Mouse (Mus musculus): ENCODE results near the gene Tomm7. TPM values are rescaled to one million over a fixed set of nuclear protein-coding genes. Genes with fewer than 3 reads are reported as not detected.

Tomm7 gene
- total RNA-seq, 2 experiments from 2014 or later: 55.3 to 57.3 TPM

Other genes starting within 250 kb of the Tomm7 start
- gene Srpk2, start 159.5 kb downstream of the Tomm7 start, total RNA-seq (2021): 10 to 100 TPM; 22.2 to 30.2 TPM
- 10 to 100 TPM; 10.8 to 11.3 TPM for gene Pus7, start 60.5 kb downstream of the Tomm7 start, total RNA-seq (2021)
- gene Rint1, start 56.5 kb downstream of the Tomm7 start, total RNA-seq (2021): 1 to 10 TPM; 6.3 to 7.0 TPM
- 1 to 10 TPM; 5.2 to 7.2 TPM for gene Fam126a, start 186.5 kb upstream of the Tomm7 start, total RNA-seq (2021)